Mouse (Mus musculus) lung, adult 18-20 months (tissue): ENCODE measurements around the gene Olfr1392.
"Not testable (repeated sequence)": the region's sequence is repeated elsewhere in the genome, so short reads cannot be mapped to it uniquely, and the experiment has no call there.

Experiments
- DNase-seq, 2 experiments: peaks; one replicate each; pipeline ENCODE4 v3.0.0; 2022; ENCODE audit warnings: mixed read lengths in 2 of 2

Olfr1392 gene

GRCm38 (mm10) chr11:49252048-49252447 lies 33.0 kb upstream of the Olfr1392 start:
- no peak for DNase-seq

- DNase-seq, result no peak
Measured at GRCm38 (mm10) chr11:49253035-49253434, 32.0 kb upstream of the Olfr1392 start.

- no peak for DNase-seq
Measured at GRCm38 (mm10) chr11:49259296-49259695, 25.8 kb upstream of the Olfr1392 start.

- DNase-seq, result no peak
Measured at GRCm38 (mm10) chr11:49259829-49260228, 25.3 kb upstream of the Olfr1392 start.

GRCm38 (mm10) chr11:49260598-49261312 lies 24.3 kb upstream of the Olfr1392 start:
- peak in 1 of 2 experiments; percentile 63 for DNase-seq

GRCm38 (mm10) chr11:49261313-49261855 lies 23.7 kb upstream of the Olfr1392 start:
- no peak for DNase-seq

- no peak for DNase-seq
Measured at GRCm38 (mm10) chr11:49262286-49262685, 22.8 kb upstream of the Olfr1392 start.

GRCm38 (mm10) chr11:49263149-49263548 lies 21.9 kb upstream of the Olfr1392 start:
- DNase-seq, result no peak

GRCm38 (mm10) chr11:49264081-49264480 lies 21.0 kb upstream of the Olfr1392 start:
- DNase-seq, result no peak

GRCm38 (mm10) chr11:49264622-49265021 lies 20.5 kb upstream of the Olfr1392 start:
- peak in 1 of 2 experiments; percentile 49 for DNase-seq

GRCm38 (mm10) chr11:49265101-49265500 lies 20.0 kb upstream of the Olfr1392 start:
- DNase-seq, result no peak

- DNase-seq, result no peak
Measured at GRCm38 (mm10) chr11:49266671-49267070, 18.4 kb upstream of the Olfr1392 start.

GRCm38 (mm10) chr11:49267316-49267715 lies 17.8 kb upstream of the Olfr1392 start:
- DNase-seq, result no peak

GRCm38 (mm10) chr11:49267970-49268579 lies 17.0 kb upstream of the Olfr1392 start:
- no peak for DNase-seq

GRCm38 (mm10) chr11:49269761-49270160 lies 15.3 kb upstream of the Olfr1392 start:
- no peak for DNase-seq

- no peak for DNase-seq
Measured at GRCm38 (mm10) chr11:49270368-49270767, 14.7 kb upstream of the Olfr1392 start.

GRCm38 (mm10) chr11:49271334-49271733 lies 13.7 kb upstream of the Olfr1392 start:
- DNase-seq, result peak in 1 of 2 experiments; percentile 54

- DNase-seq, result no peak
Measured at GRCm38 (mm10) chr11:49273834-49274519, 11.1 kb upstream of the Olfr1392 start.

- DNase-seq, result no peak
Measured at GRCm38 (mm10) chr11:49278222-49278621, 6.9 kb upstream of the Olfr1392 start, which contains the start of gene Olfr1393. TSS of gene Olfr1393 (plus strand) at chr11:49278304.

GRCm38 (mm10) chr11:49287251-49287650 lies 2.2 kb downstream of the Olfr1392 start:
- DNase-seq, result no peak

- no peak for DNase-seq
Measured at GRCm38 (mm10) chr11:49292777-49293176, 7.7 kb downstream of the Olfr1392 start.

GRCm38 (mm10) chr11:49304441-49304840 lies 19.4 kb downstream of the Olfr1392 start, which contains the start of gene Olfr10:
TSS of gene Olfr10 (plus strand) at chr11:49304741.
- DNase-seq, result no peak

GRCm38 (mm10) chr11:49308547-49308946 lies 23.5 kb downstream of the Olfr1392 start:
- DNase-seq, result not testable (repeated sequence)
